Mouse (Mus musculus) thymus, adult 2 months (tissue): ENCODE results near the gene Rbm12.

ENCODE experiments used
- CTCF ChIP-seq: fragments of 200-500 bp; IDR thresholded peaks from 2 replicates; pipeline ENCODE4 v1.5.1; 2012; ENCODE audit warnings: mild to moderate bottlenecking, control low read depth, low read length, moderate library complexity, borderline replicate concordance; ENCODE audit not compliant: control insufficient read depth, poor library complexity, insufficient read depth; ENCODE audit errors: extremely low read depth
- POLR2A ChIP-seq: fragments of 200-500 bp; IDR thresholded peaks from 2 replicates; pipeline ENCODE4 v1.6.1; 2012; ENCODE audit warnings: mild to moderate bottlenecking, low read length, control low read depth, moderate library complexity; ENCODE audit not compliant: control insufficient read depth, poor library complexity, insufficient read depth; ENCODE audit errors: extremely low read depth

DNA sequence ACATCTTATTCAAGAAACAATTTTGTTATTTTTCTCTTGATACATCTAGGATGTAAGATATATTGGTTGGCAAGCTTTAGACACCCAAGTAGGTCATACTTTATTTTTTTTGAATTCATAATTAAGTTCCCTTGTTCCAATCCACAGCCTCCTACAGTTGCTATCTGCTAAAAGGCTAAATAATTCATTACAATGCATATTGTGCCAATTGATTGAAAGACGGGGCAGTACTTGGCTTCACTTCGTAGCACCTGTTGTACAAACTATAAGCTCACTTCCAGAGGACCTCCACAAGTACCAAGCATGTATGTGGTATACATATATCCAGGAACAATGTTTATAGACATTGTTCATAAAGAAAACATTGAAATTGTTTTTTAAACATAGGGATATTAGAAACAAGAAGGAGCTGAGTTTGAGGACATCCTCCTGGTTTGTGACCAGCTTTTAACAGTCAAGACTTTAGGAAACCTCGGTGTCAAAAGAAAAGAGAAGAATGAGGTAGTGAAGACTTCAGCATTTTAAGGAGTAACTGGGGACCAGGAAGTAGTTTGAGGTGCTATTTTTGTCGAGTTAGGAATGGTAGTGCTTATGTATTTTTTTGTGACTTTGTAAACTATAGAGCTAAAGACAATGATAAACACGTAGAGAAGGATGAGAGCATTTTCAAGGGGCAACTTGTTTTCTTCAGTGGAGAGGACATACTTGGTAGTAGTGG lies 34.7 kb upstream of the Rbm12 start:
- TF ChIP-seq CTCF (no peak), POLR2A (no peak)
